Mouse (Mus musculus): Measurements from ENCODE around the gene Mup22. TPM values are rescaled to one million over a fixed set of nuclear protein-coding genes. Genes with fewer than 3 reads are reported as not detected.
"Not testable (repeated sequence)": the region's sequence is repeated elsewhere in the genome, so short reads cannot be mapped to it uniquely, and the experiment has no call there.

The Mup22 gene
- total RNA-seq (2021), result 100 to 1,000 TPM in 1 of 2 experiments, 1 to 10 TPM in 1; 2.9 to 249 TPM
- long read RNA-seq, experiment 1, result 0 reads
- long read RNA-seq, experiment 2, transcript Mup22-201 (7 exons, 861 nt), result major isoform, 198 of 274 reads
- long read RNA-seq, experiment 2, partial matches to known transcripts, result 66 of 274 reads
- long read RNA-seq, experiment 2, other reads (novel, unspliced or antisense), result 10 of 274 reads

DNA sequence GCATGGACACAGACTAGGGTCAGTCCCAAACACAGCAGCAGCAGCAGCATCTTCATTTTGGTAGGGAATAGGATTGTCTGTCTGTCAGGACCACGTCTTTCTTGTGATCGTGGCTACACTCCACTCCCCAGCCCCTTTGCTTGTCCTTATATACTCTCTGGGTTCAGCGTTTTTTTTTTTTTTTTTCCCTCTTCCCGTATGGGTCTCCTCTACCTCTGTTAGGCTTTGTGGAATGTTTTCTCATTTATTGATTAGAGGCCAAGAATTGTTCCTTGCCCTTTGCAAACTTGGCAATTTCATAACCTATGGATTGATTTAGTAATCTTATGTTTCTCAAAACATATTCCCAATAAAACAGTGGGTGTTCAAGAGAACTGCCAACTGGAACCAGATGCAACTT lies at the start of gene Mup22:
Gene Mup22, minus strand, starts transcription at position 101 of the 400 bp plus-strand sequence.
- not testable (repeated sequence) for DNase-seq (ENCODE audit: low spot score in 2 of 2)

DNA sequence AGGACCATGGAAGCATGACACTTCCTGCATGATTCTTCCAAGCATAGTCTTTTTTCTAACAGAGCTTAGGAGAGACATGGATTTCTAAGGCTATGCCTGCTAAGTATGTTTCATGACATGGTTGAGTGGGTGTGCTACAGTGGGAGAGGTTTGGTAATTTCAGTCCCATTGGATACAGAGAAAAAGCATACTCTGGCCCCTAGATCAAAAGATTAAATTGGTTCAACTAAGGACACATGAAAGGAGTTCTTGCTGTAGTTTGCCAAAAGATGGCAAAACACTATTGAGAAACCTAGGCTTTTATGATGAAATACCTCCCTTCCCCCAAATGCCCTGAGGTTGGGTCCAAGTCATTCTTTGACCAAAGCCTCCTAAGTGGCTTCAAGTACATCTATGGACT lies 19.6 kb upstream of the Mup22 start:
- DNase-seq (ENCODE audit: low spot score in 2 of 2), result not testable (repeated sequence)

Other genes starting within 250 kb of the Mup22 start
- 1 to 10 TPM in 1 of 2 experiments, not detected in 1; 3.4 TPM for gene Mup10, start 239.3 kb downstream of the Mup22 start, total RNA-seq (2021)
- gene Mup11, start 159.1 kb downstream of the Mup22 start, total RNA-seq (2021), result 1 to 10 TPM in 1 of 2 experiments, not detected in 1; 2.9 TPM
- 1 to 10 TPM in 1 of 2 experiments, not detected in 1; 1.0 TPM for gene Mup12, start 80.1 kb downstream of the Mup22 start, total RNA-seq (2021)

Data from adrenal gland, adult 18-20 months (tissue).